Mouse (Mus musculus): ENCODE data around the gene Tns3. TPM values are rescaled to one million over a fixed set of nuclear protein-coding genes. Genes with fewer than 3 reads are reported as not detected.

Gene Tns3
- polyA plus RNA-seq, 1 experiment from 2014 or later = 11.0 TPM

DNA sequence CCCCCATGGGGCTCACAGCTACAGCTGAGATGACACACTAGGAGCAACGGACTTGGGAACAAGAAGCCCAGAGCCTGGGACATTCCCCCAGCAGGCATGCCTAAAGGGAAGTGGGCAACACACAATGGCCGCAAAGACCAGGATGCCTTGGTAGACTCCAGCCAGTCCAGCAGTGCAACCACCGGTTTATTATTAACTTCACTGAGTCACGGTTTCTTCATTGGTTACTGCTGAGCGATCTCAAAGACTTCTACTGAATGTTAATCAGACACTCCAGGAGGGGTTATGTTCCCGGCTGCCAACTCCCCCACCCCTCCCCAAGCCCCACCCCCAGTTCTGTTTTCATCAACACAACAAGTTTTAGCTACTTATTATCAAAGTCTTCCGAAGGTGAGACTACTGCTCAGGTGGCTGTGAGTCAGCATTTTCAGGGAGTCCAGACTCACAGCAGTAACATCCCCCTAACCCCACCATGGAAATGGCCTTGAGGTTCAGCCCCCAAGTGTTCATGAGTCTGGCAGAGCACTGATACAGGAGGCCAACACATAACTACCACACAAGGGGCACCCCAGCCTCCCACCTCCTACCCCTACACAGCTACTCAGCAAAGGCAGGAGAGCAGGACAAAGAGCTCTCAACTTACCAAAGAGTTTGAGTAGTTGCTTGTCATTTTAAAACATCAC lies 29.5 kb downstream of the Tns3 start:
- H3K27me3 ChIP-seq (ENCODE audit: control insufficient read depth, insufficient read depth, low read length) = no peaks in the 10 kb centered on the region
- no peaks in the 10 kb centered on the region for H3K36me3 ChIP-seq (ENCODE audit: control insufficient read depth, insufficient read depth, low read length)
- H3K27ac ChIP-seq (ENCODE audit: low read depth, low read length) = no peak overlapping the region
- H3K9me3 ChIP-seq (replicated peaks; ENCODE audit: control insufficient read depth, low read length) = no peaks in the 10 kb centered on the region
- no peak overlapping the region for H3K4me2 ChIP-seq
- peaks cover 29% of the 10 kb centered on the region for H3K4me1 ChIP-seq (ENCODE audit: control insufficient read depth, insufficient read depth, low read length)
- H3K9ac ChIP-seq (ENCODE audit: low read depth, low read length) = no peak overlapping the region
- no peak overlapping the region for H3K4me3 ChIP-seq (ENCODE audit: low read depth, low read length)
- WGBS (ENCODE audit: insufficient replicate concordance) = 76% methylated on average over 7 of the region's 7 CpGs
- ATAC-seq (replicated peaks; ENCODE audit: insufficient number of reproducible peaks, low FRiP score, low TSS enrichment) = no peak

DNA sequence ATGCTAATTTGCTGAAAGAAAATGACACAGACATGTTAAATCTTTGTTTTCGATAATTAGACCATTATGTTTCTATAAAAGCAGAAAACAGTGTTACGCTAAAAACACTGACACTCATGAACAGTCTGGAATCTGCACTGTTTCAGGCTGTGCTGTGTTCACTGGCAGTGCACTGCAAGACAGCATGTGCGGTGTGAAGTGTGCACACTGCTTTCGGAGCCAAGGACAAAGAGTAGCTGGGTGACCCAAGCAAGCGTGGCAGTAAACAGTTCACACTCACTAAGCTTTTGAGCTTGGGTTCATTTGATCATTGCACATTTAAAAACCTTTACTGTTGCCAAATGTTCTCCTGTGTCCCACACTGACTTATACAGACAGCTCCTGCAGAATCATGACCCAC lies 32.2 kb downstream of the Tns3 start:
- no peak for ATAC-seq (replicated peaks; ENCODE audit: insufficient number of reproducible peaks, low FRiP score, low TSS enrichment)
- Histone ChIP-seq H3K4me3 (ENCODE audit: low read depth, low read length) (no peak overlapping the region), H3K9me3 (replicated peaks; ENCODE audit: control insufficient read depth, low read length) (no peaks in the 10 kb centered on the region), H3K4me2 (no peak overlapping the region), H3K27me3 (ENCODE audit: control insufficient read depth, insufficient read depth, low read length) (no peaks in the 10 kb centered on the region), H3K36me3 (ENCODE audit: control insufficient read depth, insufficient read depth, low read length) (no peaks in the 10 kb centered on the region), H3K27ac (ENCODE audit: low read depth, low read length) (no peak overlapping the region), H3K4me1 (ENCODE audit: control insufficient read depth, insufficient read depth, low read length) (peaks cover 12% of the 10 kb centered on the region), H3K9ac (ENCODE audit: low read depth, low read length) (no peak overlapping the region)
- 86% methylated on average over 5 of the region's 5 CpGs for WGBS (ENCODE audit: insufficient replicate concordance)

DNA sequence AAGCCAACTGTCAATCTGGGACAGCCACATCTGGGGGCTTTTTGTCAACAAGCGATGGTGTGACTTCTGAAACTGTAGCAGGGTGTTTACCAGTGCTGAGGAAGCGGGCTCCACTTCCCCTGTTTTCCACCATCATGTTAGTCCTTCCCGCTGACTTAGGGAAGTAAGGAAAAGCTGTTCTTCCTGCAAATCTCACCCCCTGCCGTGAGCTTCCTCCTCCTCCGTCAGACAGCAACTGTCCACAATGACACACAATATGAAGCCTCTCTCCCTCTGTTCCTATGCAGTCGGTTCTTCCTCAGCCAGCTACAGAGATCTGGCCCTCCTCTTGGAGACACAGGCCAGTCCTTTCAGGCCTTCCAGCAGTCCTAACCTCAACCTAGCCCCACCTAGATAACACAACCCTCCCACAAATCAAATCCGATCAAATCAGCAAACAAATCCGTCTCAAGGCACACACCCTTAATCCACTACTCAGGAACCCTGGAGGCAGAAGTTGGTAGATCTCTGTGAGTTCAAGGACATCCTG lies 34.4 kb downstream of the Tns3 start:
- Histone ChIP-seq H3K9ac (ENCODE audit: low read depth, low read length) (no peak overlapping the region), H3K4me1 (ENCODE audit: control insufficient read depth, insufficient read depth, low read length) (peaks cover 12% of the 10 kb centered on the region), H3K27me3 (ENCODE audit: control insufficient read depth, insufficient read depth, low read length) (peaks cover 4% of the 10 kb centered on the region; the same call in 1 of the 2 replicates), H3K36me3 (ENCODE audit: control insufficient read depth, insufficient read depth, low read length) (no peaks in the 10 kb centered on the region), H3K9me3 (replicated peaks; ENCODE audit: control insufficient read depth, low read length) (no peaks in the 10 kb centered on the region), H3K4me3 (ENCODE audit: low read depth, low read length) (no peak overlapping the region), H3K4me2 (no peak overlapping the region), H3K27ac (ENCODE audit: low read depth, low read length) (no peak overlapping the region)
- no peak for ATAC-seq (replicated peaks; ENCODE audit: insufficient number of reproducible peaks, low FRiP score, low TSS enrichment)
- WGBS (ENCODE audit: insufficient replicate concordance) = 76% methylated on average over 8 of the region's 8 CpGs

DNA sequence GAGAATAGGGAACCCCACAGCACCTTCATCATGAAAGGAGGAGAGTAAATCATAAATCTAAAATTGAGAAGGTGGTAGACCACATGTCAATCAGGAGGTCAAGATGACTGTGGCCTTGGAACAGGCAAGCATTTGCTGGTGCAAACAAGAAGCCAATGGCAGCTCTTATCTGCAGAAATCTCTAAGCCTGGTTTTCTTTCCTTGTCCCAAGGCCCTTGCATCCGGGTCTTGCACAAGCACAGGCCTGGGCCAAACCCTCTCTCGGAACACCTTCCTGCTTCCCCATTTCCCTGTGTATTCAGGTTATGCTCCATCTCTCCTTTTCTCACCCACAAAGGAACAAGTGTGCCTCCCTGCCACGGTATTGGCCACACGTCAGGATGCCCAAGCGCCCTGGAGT lies 35.0 kb downstream of the Tns3 start:
- ATAC-seq (replicated peaks; ENCODE audit: insufficient number of reproducible peaks, low FRiP score, low TSS enrichment) = no peak
- H3K27me3 ChIP-seq (ENCODE audit: control insufficient read depth, insufficient read depth, low read length) = peaks cover 6% of the 10 kb centered on the region; the same call in 1 of the 2 replicates
- H3K9ac ChIP-seq (ENCODE audit: low read depth, low read length) = no peak overlapping the region; the same call in 1 of the 2 replicates
- H3K36me3 ChIP-seq (ENCODE audit: control insufficient read depth, insufficient read depth, low read length) = no peaks in the 10 kb centered on the region
- H3K9me3 ChIP-seq (replicated peaks; ENCODE audit: control insufficient read depth, low read length) = no peaks in the 10 kb centered on the region
- no peak overlapping the region; the same call in 1 of the 2 replicates for H3K4me2 ChIP-seq
- no peak overlapping the region for H3K4me3 ChIP-seq (ENCODE audit: low read depth, low read length)
- H3K27ac ChIP-seq (ENCODE audit: low read depth, low read length) = no peak overlapping the region
- H3K4me1 ChIP-seq (ENCODE audit: control insufficient read depth, insufficient read depth, low read length) = peaks cover 10% of the 10 kb centered on the region
- 74% methylated on average over 5 of the region's 5 CpGs for WGBS (ENCODE audit: insufficient replicate concordance)

DNA sequence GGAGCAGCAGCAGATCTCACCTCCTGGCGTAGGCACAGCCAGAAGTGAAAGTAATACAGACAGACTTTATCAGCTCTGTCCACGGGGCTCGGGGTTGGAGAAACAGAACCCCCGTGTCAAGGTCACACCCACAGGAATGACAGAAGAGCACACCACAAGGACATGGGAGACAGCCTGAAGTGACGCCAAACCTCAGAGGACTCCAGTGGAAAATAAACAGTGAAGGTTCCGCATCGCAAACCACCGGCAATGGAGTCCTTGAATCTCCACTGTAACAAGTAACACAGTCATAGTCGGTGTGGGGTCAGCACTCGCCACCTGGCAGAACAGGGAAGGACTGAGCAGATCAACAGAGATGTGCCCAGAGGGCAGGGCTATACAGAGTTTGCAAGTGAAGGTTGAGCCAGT lies 35.5 kb downstream of the Tns3 start:
- no peak overlapping the region for H3K4me3 ChIP-seq (ENCODE audit: low read depth, low read length)
- peaks cover 9% of the 10 kb centered on the region for H3K4me1 ChIP-seq (ENCODE audit: control insufficient read depth, insufficient read depth, low read length)
- peaks cover 6% of the 10 kb centered on the region; the same call in 1 of the 2 replicates for H3K27me3 ChIP-seq (ENCODE audit: control insufficient read depth, insufficient read depth, low read length)
- ATAC-seq (replicated peaks; ENCODE audit: insufficient number of reproducible peaks, low FRiP score, low TSS enrichment) = no peak
- peak overlapping the region; percentile 52 for H3K4me2 ChIP-seq
- 42% methylated on average over 10 of the region's 10 CpGs for whole genome bisulfite sequencing (ENCODE audit: insufficient replicate concordance)
- H3K36me3 ChIP-seq (ENCODE audit: control insufficient read depth, insufficient read depth, low read length) = no peaks in the 10 kb centered on the region
- H3K27ac ChIP-seq (ENCODE audit: low read depth, low read length) = peak overlapping the region; percentile 47; the same call in 1 of the 2 replicates
- H3K9me3 ChIP-seq (replicated peaks; ENCODE audit: control insufficient read depth, low read length) = no peaks in the 10 kb centered on the region
- H3K9ac ChIP-seq (ENCODE audit: low read depth, low read length) = peak overlapping the region; percentile 43; the same call in 1 of the 2 replicates

DNA sequence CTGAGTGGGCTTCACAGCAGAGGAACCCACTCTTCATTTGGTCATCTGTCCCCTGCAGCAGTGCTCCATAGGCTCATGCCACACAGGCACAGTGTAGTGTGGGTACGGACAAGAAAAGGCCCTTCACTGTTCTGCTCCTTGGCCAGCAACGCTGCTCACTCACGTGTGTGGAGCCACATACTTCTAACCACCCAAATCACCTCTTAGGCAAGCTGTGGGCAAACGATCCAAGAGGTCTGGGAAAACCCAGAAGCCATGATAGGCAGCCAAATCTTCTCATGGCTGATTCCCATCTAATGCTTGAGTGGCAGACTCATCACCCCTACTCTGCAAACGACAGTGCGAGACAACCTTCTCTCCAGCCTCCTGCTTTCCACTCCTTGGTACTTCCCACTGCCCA lies 37.2 kb downstream of the Tns3 start:
- H3K9ac ChIP-seq (ENCODE audit: low read depth, low read length) = no peak overlapping the region
- no peak overlapping the region for H3K4me3 ChIP-seq (ENCODE audit: low read depth, low read length)
- no peak for ATAC-seq (replicated peaks; ENCODE audit: insufficient number of reproducible peaks, low FRiP score, low TSS enrichment)
- no peak overlapping the region for H3K4me2 ChIP-seq
- H3K27me3 ChIP-seq (ENCODE audit: control insufficient read depth, insufficient read depth, low read length) = peaks cover 6% of the 10 kb centered on the region; the same call in 1 of the 2 replicates
- no peaks in the 10 kb centered on the region for H3K36me3 ChIP-seq (ENCODE audit: control insufficient read depth, insufficient read depth, low read length)
- H3K9me3 ChIP-seq (replicated peaks; ENCODE audit: control insufficient read depth, low read length) = no peaks in the 10 kb centered on the region
- WGBS (ENCODE audit: insufficient replicate concordance) = 81% methylated on average over 6 of the region's 6 CpGs
- H3K27ac ChIP-seq (ENCODE audit: low read depth, low read length) = no peak overlapping the region
- peaks cover 9% of the 10 kb centered on the region for H3K4me1 ChIP-seq (ENCODE audit: control insufficient read depth, insufficient read depth, low read length)

DNA sequence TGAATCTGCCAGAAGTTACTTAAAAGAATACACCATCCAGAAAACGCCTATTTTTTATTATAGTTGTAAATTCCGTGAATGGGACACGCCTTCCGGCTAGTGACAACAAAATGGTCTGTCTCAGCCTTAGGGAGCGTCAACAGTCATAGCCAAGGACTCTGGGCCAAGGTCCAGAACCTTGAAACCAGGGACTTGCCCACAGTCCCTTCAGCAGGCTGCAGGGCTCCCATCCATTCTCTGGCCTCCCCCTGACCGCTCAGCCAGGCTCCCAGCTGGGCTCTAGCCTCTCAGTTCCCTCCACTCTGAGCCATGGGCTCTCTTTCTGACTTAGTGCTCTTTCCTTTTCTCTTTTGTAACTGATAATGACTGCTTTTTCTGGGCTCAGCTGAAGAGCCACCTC lies 37.6 kb downstream of the Tns3 start:
- Histone ChIP-seq H3K4me1 (ENCODE audit: control insufficient read depth, insufficient read depth, low read length) (peaks cover 9% of the 10 kb centered on the region), H3K4me3 (ENCODE audit: low read depth, low read length) (no peak overlapping the region), H3K9ac (ENCODE audit: low read depth, low read length) (no peak overlapping the region), H3K4me2 (no peak overlapping the region), H3K9me3 (replicated peaks; ENCODE audit: control insufficient read depth, low read length) (no peaks in the 10 kb centered on the region), H3K27ac (ENCODE audit: low read depth, low read length) (no peak overlapping the region), H3K27me3 (ENCODE audit: control insufficient read depth, insufficient read depth, low read length) (peaks cover 6% of the 10 kb centered on the region; the same call in 1 of the 2 replicates), H3K36me3 (ENCODE audit: control insufficient read depth, insufficient read depth, low read length) (no peaks in the 10 kb centered on the region)
- 82% methylated on average over 6 of the region's 6 CpGs for WGBS (ENCODE audit: insufficient replicate concordance)
- no peak for ATAC-seq (replicated peaks; ENCODE audit: insufficient number of reproducible peaks, low FRiP score, low TSS enrichment)

DNA sequence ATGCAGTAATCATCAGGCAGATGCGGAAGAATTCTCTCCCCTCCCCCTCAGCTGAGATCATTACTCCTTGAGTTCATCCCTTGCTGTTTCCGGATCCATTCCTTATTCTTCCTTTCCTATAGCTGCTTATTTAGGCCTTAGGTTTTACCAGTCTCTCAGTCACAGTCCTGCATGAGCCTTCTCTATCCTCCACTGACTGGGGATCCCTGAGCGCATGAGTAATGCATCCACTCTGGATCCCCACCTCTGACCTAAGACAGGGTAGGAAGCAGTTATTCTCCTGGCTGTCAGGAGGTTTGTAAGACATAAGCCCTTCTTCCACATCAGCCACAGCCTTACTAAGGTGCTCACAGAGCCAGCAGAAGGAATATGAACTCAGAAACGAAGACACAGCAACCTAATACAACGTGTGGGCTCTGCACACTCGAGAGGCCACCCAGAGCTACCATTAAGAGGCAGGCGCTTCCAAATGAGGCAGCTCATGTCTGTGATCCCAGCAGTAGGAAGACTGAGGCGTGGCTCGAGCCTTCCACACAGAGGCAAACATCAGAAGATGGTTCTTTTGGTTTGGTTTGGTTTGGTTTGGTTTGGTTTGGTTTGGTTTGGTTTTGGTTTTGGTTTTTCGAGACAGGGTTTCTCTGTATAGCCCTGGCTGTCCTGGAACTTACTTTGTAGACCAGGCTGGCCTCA lies 38.3 kb downstream of the Tns3 start:
- H3K27ac ChIP-seq (ENCODE audit: low read depth, low read length) = no peak overlapping the region
- H3K9me3 ChIP-seq (replicated peaks; ENCODE audit: control insufficient read depth, low read length) = no peaks in the 10 kb centered on the region
- no peak overlapping the region for H3K4me2 ChIP-seq
- peaks cover 6% of the 10 kb centered on the region; the same call in 1 of the 2 replicates for H3K27me3 ChIP-seq (ENCODE audit: control insufficient read depth, insufficient read depth, low read length)
- ATAC-seq (replicated peaks; ENCODE audit: insufficient number of reproducible peaks, low FRiP score, low TSS enrichment) = no peak
- H3K4me1 ChIP-seq (ENCODE audit: control insufficient read depth, insufficient read depth, low read length) = peaks cover 9% of the 10 kb centered on the region
- no peaks in the 10 kb centered on the region for H3K36me3 ChIP-seq (ENCODE audit: control insufficient read depth, insufficient read depth, low read length)
- H3K9ac ChIP-seq (ENCODE audit: low read depth, low read length) = no peak overlapping the region
- WGBS (ENCODE audit: insufficient replicate concordance) = 68% methylated on average over 10 of the region's 10 CpGs
- no peak overlapping the region for H3K4me3 ChIP-seq (ENCODE audit: low read depth, low read length)

All from heart, embryonic 11.5 days (tissue).